Mouse (Mus musculus) CH12F3 (cell line): ENCODE results near the gene Arid3a.

ENCODE experiments used
- in situ Hi-C: fragments of 300-500 bp; cut with MboI; formaldehyde crosslinking; loops from 2 replicates; pipeline ENCODE4 v1.14.3; 2020; ENCODE audit warnings: low sequenced_read_pairs

Arid3a gene

DNA sequence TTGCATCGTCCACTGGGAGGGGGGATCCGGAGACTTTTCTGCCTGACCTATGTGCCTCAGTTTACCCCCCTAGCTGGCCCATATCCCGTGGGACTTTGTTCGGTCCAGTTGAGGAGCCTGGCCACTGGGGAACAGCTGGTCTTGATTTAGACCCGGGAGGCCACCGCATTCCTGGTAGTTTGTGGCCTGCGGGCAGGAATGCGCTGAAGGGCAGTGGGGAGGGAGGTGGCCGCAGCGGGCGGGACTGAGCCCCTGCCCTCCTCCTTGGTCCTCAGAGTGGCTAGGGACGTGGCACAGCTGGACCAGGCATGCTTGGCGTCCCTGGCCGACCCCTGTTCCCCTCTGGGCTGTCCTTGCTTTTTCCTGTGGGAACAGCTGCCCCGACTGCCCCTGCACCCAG is 63.0 kb downstream of the Arid3a start:
- in situ Hi-C loops = loop anchor here (10.0 kb wide), 1 partner anchor 155 kb away; the partner anchor contains the start of genes Cbarp and Midn

DNA sequence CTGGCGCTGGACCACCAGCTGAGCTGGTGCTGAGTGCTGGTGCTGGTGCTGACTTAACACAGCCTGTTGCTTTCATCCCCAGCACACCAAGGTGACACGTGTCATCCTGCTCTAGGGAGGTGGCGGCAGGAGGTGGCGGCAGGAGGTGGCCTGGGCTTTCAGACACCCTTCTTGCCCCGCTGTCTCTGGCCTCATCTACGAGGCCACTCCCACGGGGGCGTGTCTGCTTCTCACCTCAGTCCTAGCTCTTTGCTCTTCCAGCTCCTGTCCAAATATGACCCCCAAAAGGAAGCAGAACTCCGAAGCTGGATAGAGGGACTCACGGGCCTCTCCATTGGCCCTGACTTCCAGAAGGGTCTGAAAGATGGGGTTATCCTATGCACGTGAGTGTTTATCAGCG is 64.3 kb downstream of the Arid3a start:
- in situ Hi-C loops = no loop called here

- in situ Hi-C loops = no loop called here
Measured at GRCm38 (mm10) chr10:79991548-79991947, 64.7 kb downstream of the Arid3a start.

- in situ Hi-C loops = no loop called here
Measured at GRCm38 (mm10) chr10:79994397-79995115, 67.7 kb downstream of the Arid3a start.

- in situ Hi-C loops = no loop called here
Measured at GRCm38 (mm10) chr10:79995636-79996035, 68.8 kb downstream of the Arid3a start.

DNA sequence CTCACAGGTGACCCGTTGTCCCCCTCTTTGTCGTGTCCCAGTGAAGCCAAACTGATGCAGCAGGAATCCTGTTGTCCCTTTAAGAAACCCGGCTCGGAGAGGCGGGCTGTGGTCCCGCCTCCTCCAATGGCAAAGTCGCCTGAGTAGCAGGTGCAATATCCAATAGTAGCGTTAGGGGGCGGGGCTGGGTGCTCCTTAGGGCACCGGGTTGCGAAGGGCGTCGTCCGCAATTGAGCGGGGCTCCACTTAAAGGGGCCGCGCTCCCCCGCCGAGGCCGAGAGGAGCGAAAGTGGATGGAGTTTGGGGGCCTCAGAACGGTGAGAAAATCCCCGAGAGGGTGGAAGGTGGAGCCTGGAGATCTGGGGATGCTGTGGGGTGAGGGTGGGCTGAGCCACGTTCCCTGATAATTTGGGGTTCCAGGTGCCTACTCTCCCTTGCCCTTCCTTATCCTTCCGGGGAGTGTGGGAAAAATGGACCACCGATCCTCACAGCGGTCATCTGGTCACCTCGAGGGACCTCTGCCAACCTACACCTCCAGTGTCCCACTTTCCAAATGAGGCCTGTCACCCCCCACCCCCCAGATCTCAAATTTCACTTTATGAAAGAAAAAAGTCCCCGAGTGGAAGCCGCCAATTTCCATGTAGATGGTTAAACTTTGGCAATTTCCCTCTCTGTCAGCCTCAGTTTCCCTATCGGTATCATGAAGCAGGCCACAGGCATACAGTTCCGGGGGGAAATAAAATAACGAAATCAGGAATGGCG is 69.6 kb downstream of the Arid3a start, which contains the start of gene Abca7:
Abca7 (plus strand) TSS at position 223 of the 762 bp plus-strand sequence.
- in situ Hi-C loops = no loop called here

DNA sequence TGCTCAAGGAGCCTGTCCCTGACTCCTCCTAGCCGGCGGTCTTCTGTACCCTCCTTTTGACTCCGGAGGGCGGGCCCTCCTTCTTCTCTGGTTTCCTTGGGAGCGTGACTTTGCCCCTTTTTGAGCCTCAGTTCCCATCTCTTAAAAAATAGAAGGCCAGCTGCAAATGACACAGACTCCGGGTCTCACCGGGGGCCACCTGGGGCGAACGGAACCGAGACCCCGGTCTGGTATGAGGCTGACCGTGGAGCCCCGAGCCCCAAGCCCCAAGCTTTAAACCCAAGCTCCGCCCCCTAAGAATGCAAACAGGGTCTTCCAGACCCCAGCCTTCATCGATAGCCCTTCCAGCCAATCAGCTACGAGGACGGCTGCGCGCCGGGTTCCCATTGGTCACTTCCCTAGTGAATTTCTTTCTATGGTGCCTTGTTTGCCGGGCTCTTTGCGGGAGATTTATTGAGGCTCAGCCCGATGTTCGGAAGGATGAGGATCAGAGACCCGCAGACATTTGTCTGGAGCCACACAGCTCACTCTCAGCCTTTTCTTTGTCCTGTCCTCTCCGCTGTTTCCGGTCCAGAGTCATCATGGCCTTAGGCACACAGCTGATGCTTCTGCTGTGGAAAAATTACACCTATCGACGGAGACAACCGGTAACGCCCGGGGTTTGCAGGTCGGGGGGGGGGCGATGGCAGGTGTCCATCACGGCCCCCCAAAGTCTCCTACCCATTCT is 70.4 kb downstream of the Arid3a start:
- in situ Hi-C loops = no loop called here

GRCm38 (mm10) chr10:79997819-79998218 is 71.0 kb downstream of the Arid3a start:
- in situ Hi-C loops = no loop called here

DNA sequence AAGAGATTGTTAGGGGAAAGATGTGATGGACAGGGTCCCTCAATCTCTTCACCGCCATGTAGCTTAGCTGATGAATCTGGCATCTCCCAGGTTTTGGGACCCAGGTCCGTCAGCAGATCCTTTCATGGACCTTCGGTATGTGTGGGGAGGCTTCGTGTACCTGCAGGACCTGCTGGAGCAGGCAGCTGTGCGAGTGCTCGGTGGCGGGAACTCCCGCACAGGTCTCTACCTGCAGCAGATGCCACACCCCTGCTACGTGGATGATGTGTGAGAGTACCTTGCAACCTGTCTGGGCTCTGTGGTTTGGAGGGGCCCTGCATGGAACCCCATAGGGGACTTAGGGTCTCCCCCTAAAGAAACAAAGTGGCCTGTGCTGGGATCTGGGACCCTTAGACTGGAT is 75.1 kb downstream of the Arid3a start:
- in situ Hi-C loops = no loop called here

DNA sequence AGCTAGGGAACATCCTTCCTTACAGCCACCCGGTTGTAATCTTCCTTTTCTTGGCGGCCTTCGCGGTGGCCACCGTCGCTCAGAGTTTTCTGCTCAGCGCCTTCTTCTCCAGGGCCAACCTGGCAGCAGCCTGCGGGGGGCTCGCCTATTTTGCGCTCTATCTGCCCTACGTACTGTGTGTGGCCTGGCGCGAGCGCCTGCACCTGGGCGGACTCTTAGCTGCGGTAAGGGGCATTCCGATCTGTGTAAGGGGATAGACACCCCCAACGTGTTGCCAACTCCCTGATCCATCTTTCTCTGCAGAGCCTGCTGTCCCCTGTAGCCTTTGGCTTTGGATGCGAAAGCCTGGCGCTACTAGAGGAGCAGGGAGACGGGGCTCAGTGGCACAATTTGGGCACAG is 76.0 kb downstream of the Arid3a start:
- in situ Hi-C loops = no loop called here

DNA sequence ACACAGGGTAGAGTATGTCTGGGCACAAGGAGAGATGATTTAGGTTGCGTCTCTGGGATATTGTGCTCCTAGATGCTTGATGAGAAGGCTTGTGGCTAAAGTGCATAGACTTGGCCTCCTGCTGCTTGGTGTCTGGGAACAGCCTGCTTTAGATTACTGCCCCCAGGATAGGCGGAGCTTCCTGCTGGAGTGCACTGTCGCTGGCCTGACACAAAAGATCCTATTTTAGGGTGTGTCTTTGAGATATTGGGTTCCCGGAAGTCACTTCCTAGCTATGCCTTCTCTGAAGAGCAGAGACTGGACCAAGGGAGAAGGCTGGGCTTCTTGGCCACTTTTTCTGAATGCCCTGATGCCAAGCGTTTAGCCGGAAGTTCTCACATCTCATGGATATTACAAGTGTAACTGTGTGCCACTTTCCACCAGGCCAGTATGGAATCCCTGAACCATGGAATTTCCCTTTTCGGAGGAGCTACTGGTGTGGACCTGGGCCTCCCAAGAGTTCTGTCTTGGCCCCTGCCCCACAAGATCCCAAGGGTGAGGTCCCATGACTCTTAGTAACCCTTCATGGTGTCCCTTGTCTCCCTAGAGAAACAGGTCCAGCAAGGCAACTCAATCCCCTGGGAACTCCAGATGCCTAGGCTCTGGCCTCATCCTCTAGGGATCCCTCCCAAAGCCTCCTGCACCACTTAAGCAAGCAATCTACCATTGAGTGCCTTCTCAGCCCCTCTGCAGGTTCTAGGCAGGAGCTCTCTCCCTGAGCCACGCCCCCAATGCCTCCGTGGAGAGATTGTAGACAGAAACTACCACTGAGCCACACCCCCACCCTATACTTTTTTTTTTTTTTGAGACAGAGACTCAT is 76.8 kb downstream of the Arid3a start:
- in situ Hi-C loops = no loop called here

GRCm38 (mm10) chr10:80004233-80004705 is 77.4 kb downstream of the Arid3a start:
- in situ Hi-C loops = no loop called here
